Mouse (Mus musculus) bone marrow macrophage, adult 2 months (primary cell): ENCODE data around the gene Fgfr2.

Experiments
- CTCF ChIP-seq: IDR thresholded peaks from 2 replicates; pipeline ENCODE4 v1.5.1; 2012; ENCODE audit warnings: low read depth, mild to moderate bottlenecking, low read length, moderate library complexity
- POLR2A ChIP-seq: IDR thresholded peaks from 2 replicates; pipeline ENCODE4 v1.6.1; 2012; ENCODE audit warnings: mild to moderate bottlenecking, low read depth, low read length, borderline replicate concordance

DNA sequence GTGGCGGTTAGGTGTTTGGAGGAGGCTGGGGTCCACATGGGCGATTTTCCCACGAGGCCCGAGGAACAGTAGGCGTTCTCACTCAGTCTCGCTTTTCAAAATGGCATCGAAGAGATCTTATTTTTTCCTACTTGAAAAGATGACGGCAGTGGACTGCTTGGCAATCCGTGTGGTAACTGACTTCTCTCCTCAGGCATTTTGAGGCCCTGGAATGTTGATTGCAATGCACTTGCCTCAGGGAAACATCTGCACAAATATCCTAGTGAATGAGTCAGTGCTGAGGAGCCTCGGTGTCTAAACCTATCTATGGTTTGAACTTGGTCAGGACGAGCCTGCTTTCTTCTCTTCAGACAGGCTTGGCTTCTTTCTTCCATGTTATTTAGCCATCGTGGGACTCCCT lies 2176.8 kb downstream of the Fgfr2 start:
- TF ChIP-seq CTCF: no peak
- TF ChIP-seq POLR2A: no peak
